Mouse (Mus musculus): ENCODE measurements around the gene Cry2.
"Not testable (repeated sequence)": the region's sequence is repeated elsewhere in the genome, so short reads cannot be mapped to it uniquely, and the experiment has no call there.

Cry2 gene

DNA sequence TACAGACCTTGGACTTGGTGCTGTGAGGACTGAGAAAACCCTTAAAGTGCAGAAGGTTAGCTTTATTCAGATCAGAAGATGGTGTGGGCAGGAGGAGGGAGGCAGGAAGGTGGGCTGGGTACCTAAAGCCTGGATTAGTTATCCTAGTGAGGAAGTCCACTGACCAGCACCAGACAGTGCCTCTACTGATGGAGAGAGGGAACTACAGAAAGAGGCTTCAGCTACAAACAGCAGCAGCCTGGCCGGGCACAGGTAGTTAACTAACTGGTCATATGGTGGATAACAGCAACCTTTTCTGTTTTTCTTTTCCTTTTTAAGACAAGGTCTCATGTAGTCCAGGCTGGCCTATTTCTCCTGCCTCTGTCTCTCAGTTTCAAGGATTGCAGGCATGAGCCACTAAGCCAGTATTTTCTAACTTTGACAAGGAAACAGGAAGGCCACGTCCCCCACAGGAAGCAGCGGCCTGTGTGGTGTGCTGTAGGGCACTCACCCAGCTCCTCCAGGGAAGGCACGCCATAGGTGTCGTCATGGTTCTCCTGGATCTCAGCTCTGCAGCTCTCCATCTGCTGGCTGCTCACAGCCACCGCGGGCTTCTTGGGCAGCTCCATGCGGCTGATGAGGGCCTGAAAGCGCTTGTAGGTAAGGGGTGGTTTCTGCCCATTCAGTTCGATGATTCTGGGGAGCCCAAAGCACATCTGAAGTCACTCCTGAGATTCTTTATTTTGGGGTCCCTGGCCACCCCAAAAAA, 11.3 kb downstream of the Cry2 start:
- DNase-seq (ENCODE audit: low read depth, low spot score): peak; percentile 24

DNA sequence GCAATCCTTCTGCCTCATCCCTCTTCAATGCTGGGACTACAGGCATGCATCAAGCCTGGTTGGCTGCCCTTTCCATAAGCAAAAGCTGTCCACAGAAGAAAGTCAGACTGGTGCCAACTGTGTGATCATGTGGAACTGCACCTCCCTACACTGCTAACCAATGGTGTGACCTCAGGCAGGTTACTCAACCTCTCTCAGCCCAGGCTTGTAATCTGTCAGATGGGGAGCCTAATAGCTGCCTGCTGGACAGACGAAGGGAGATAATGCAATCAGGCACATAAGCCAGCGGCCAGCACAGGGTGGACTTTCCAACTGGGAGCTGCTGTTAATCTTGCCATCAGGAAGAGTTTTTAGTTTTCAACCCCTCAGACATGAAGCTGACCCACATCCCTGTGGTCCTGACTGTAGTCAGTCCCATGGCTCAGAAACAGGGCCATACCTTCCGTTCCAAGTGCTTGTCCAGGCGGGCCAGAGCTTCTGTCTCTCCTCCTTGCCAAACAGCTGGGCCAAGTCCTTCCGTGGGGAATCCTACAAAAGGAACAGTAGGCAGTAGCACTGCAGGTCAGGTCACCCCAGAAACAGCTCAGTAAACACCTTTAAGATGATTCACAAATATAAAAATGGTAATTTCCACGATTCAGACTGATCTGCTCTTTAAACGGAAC, 12.0 kb downstream of the Cry2 start:
- no peak for DNase-seq (ENCODE audit: low read depth, low spot score)

DNA sequence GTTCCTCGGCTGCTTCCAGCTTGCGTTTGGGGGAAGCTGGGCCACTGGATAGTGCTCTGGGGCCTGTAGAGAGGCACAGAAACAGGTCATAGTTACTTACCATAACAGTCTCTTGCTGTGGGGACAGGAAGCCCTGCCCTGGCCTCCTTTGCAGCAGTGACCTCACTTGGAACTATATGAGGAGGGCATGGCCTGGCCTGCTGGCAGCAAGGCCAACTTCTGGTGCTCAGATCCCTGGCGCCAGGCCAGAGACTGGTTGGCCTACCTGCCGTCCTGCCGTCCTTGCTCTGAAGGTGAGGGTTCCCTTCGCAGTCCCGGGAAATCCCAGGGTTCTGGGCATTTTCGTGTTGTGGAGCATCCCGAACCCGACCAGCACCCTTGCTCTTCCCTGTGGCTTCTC, 22.1 kb downstream of the Cry2 start:
- DNase-seq (ENCODE audit: low read depth, low spot score): no peak

DNA sequence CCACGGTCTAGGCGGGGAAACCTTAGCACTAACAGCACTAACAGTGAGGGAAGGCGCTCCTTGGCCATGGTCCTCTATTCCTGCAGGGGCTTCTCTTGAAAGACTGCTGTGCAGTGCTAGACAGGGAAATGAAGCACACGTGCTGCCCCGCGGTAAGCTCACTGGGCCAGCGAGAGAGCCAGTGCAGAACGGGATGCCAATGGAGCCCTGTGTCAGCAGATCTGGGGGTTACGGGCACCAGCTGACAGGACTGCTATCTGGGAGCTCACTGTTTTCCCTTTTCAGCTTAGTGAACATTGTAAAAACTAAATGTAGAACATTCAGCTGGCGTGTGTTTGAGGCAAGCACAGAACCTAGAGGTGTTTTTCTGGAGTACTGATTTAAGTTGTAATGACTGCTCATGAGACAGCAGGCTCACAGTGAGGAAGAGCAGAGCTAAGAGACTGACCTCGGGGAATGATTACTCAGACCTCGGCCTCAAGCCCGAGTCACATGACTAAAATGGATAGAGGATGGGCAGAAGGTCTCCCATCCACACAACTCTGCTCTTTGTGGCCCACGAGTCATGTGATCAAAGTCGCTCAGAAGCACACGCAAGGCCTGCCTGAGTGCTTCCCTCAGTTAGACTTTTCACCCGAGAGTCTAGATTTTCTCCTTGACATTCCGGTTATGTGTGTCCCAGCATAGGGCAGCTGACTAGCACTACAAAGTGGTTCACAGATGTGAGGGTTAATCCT, 25.4 kb downstream of the Cry2 start:
- no peak for DNase-seq (ENCODE audit: low read depth, low spot score)

DNA sequence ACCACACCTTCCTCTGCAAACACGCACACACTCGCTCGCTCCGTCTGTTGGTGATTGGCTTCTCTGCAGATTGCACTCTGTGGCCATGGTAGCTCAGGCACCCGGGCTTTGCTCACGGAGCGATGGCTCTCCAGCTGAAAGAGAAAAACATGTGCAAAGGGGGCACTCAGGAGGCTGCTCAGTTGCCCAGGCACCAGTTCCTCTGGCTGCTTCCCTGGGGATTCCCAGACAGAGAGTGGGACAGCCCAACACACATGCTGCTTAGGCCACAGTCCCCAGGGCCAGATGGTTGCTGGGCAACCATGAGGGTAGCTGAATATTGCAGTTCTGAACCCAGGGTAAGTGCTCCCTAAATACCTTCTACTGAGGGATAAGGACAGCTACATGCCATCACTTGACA, 28.2 kb downstream of the Cry2 start:
- DNase-seq (ENCODE audit: low read depth, low spot score): no peak

DNA sequence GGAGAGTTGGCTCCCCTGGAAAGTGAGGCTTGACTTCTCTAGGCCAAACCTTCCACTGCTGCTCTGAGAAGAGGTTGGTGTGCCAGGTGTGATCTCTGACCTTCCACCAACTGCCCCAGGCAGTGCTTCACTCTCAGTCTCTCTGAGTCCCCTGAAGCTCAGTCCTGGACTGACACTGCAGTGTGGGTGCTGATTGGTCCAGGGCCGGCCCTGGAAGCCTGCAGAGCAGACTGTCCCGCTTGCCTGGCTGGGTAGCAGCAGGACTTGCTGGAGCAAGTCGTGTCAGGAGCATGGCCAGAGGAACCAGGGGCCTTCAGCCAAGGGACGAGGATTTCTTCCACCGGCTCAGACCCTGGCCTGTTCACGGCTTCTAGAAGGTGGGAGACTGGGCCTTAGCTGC, 29.1 kb downstream of the Cry2 start:
- no peak for DNase-seq (ENCODE audit: low read depth, low spot score)

DNA sequence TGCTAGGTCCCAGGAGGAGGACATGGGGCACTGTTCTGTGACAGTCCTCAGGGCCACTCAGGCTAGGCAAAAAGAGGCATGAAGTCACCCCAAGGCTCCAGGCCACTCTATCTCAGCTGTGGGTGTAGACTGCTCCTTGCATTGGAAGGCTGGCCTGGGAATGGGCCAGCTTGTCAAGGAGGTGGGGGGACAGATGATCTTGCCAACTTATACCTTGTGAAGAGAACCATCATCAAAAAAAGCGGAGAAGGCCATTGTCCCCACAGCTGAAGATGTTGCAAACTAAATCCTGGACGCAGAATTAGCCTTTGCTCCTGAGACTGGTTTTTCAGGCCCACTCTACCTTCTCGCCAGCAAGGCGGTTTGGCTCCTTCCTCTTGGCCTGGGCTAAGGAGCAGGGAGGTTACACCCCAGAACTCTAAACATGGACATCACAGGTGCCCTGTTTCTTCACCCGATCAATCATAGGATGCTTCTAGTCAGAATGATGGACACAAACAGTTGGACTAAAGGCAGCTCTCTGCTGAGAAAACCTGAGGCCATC, 30.0 kb downstream of the Cry2 start:
- no peak for DNase-seq (ENCODE audit: low read depth, low spot score)

DNA sequence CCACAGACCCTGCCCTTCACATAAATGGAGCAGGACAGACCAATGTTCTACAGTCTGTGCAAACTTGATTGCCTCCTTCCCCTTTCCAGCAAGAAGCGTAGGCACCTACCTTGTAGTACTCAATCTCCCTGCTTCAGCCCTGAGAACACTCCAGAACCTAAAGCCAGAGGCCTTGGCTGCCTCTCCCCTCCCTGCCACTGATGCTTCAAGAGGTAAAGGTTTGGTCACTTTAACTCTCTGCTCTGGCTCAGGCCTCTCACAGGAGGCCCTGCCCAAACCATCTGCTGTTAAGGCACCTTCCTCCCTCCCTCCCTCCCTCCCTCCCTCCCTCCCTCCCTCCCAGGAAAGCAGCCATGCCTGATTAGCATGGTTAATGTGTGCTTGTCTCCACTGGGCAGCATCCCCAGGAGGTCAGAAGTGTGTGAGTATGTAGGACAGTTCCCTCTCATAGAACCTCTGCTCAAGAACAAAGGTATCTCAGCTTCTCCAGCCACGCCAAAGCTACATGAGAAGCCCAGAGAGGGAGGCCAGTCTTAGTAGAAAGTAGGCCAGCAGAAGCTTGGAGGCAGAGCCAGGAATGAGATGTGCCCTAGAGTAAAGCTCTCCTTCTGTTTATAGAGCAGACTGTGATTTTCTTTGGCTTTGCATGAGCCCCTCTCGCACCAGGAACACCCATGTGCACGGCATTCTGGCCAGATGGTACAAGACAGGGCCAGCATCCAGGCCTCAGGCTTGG, 31.1 kb downstream of the Cry2 start:
- no peak for DNase-seq (ENCODE audit: low read depth, low spot score)

DNA sequence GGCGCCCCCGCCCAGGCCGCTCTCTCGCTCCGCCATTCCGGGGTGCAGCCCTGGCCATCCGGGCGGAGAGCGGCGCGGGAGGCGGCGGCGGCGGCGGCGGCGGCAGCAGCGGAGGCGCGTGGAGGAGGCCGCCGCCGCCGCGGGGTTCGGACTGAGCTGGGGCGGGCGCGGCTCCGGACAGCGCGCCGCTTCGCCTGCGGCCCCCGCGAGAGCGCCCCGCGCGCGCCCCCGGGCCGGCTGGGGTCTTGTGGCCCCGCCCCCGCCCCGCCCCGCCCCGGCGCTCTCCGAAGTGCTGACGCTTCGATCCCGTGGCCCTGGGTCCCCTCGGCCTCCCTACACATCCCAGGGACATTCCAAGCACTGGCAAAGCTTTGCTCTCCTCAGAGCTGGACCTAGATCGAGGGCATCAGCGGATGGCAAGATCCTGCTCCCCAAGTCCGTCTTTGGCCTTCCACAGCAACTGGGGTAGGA, 32.7 kb downstream of the Cry2 start, which contains the start of gene Mapk8ip1:
Mapk8ip1 (minus strand) TSS at position 173 of the 471 bp plus-strand sequence.
- no peak for DNase-seq (ENCODE audit: low read depth, low spot score)

DNA sequence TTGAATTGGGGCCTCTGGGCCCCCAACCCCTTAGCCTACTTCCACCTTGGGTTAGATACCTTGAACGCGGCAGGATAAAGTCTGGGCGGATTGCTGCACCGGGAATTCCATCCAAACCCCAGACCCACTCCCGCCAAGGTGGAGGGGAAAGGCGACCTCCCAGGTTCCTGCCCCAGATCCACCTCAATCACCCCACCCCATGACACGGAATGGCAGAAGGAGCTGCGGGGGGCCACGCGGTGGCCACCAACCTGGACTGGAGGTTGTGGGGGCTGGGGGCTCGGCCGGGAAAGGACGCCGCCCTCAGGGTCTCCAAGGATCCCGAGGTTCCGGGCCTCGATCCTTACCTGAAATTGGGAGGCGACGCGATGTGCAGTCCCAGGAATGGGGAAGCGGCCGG, 33.2 kb downstream of the Cry2 start:
- no peak for DNase-seq (ENCODE audit: low read depth, low spot score)

DNA sequence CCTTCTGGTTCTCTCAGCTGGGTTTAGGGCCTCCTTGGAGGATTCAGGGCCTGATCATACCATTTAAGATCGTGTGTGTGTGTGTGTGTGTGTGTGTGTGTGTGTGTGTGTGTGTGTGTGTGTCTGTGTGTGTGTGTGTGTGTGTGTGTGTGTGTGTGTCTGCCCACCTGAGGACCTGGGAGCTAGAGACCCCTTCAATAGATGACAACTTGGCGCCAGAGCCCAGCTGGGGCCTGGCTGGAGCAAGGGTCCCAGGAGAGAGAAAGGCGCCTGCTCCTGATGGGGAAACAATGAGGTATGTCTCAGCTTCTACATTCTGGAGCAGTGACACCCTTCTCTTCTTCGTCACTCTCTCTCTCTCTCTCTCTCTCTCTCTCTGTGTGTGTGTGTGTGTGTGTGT, 34.0 kb downstream of the Cry2 start:
- not testable (repeated sequence) for DNase-seq (ENCODE audit: low read depth, low spot score)

DNA sequence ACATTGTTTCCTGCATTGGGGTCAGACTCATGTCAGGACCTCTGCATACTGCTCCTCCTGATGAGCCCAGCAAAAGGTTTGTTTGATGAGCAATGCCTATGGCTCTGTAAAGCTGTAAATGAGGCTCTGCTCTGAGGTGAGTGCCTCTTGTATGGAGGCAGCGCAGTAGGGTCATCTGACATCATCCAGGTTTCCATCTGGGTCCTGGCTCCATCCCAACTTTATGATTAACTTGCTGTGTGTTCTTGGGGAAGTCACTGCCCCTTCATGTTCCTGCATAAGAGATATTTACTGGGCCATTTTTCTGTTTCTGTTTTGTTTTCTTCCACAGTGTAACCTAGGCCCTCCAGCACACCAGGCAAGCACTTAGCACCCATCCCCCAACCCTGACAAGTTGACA, 36.4 kb downstream of the Cry2 start:
- no peak for DNase-seq (ENCODE audit: low read depth, low spot score)

DNA sequence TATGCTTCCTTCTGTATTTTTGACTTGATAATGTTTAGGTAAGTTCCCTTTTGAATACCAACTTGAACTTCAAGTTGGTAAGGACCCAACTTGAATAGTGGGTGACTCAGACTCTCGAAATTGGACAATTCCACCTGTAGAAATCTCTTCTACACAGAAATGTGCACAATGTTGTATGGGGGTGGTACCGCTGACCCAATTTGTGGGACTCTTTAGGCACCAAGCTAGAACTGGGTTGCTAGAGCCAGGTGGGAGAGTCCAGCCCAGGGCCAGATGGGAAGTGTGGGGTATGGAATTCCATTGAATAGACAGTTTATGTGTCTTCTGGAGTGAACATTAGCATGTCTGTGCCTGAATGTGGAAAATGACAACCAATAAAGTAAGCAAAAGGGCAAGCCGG, 38.3 kb downstream of the Cry2 start:
- DNase-seq (ENCODE audit: low read depth, low spot score): no peak

DNA sequence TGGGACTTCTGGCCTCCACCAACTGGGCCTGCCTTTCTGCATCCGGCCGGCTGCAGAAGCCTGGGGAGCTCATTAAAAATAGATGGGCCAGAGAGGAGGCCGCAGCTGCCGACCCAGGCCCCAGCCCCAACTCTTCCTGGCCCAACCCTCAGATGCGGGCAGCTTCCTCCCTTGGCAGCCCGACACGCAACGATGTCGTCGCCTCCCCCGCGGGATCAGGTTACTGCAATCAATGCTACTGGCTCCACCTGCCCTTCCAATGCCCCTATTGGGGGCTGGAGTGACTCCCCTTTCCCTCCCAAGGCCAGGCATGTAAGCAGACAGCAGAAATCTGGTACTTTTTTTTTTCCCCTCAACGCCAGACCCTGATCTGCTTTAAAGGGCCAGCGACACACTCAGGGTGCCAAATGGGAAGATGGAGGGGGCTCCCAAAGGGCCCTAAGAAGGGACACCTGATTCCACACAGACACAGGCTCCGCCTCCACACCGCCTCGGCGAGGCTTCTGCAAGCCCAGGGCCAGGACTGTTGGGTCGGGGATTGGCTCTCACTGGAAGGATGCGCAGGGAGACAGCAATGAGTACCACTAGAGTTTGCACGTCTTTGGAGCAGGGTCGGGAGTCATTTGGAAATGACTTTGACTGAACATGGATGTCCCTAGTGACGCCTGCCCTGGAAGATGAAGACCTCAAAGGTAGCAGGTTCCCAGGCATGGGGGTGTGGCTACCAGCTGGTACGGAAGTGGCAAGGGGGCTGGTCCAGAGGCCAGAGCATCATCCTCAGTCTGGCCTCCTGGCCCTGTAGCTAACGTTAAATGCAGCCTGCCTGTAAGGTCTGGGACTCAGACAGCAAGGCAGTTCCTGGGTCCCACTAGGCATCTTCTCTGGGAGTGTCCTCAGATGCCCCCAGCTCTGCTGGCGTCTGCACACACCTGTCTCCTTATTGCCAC, 41.3 kb downstream of the Cry2 start:
- DNase-seq (ENCODE audit: low read depth, low spot score): no peak

DNA sequence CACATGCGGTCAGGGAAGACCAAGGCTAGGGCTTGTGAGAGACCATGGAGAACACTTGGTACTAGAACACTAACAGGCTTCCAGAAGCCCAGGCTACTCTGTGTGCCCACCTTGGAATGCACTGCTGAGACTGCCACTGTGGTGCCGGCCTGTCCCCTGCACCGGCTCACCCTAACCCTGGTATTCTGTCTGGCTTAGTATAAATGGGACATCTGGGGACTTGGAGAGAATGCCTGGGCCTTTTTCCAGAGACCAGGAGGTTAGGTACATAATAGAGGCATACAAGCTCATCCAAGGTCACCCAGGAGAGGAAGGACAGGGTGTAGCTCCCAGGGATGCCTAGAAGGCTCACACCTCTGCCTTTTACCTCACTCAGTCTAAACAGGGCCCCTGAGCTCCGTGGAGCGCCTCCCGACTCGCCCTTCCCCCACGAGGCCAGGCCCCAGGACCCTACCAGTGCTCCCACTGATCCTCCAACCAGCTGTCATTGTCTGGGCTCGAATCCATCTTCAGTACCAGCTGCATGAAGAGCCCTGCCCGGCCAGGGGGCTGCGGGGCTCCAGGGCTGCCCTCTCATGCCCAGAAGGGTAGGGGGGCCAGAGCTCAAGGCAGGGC, 42.0 kb downstream of the Cry2 start:
- no peak for DNase-seq (ENCODE audit: low read depth, low spot score)

DNA sequence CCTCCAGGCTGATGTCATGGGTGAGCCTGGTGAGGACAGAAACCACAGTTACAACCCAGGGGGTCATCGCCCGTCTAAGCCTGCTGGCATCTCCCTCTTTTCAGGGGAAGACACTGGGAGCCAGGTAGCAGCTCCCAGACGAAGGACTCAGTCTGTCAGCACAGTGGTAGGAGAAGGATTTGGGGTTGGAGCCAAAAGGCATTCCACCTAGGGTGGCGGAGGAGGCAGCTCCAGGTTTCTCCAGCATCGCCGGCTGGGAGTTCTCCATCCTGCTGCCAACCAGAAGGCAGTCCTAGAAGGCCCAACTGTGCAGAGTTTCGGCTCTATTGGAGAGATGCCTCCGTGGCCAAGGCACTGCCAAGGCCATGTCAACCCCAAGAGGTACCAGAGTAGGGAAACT, 42.7 kb downstream of the Cry2 start:
- no peak for DNase-seq (ENCODE audit: low read depth, low spot score)

DNA sequence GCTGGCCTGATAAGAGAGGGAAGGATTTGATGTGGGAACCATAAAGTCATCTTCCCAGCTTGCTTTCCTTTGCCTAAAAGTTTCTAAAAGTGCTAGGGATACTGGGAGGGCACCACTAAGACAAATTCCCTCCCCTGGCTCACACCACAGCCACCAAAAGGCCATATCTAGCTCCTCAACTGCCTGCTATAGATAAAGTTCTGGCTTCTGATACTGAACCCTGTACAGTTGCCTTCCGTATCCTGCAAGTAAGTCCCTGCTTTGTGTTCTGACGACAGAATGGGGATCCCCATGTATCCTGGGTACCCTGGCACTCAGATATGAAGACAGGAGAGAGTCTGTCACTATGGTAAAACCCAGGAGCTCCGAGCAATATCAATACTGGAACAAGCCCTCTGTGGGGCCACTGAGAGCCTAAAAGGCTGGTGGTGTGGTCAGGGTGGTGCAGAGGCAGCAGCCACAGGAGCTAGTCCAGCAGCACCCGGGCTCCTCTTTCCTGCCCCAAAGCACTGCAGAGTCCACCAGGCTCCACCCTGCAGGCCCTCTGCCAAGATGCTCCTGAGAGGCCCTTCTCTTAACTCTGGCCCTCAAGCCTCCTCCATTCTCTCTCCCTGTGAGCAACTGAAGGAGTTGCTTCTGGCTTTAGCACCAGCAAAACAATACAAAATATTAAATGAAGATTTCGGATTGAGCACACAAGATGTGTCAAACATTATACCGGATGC, 43.5 kb downstream of the Cry2 start:
- DNase-seq (ENCODE audit: low read depth, low spot score): no peak

DNA sequence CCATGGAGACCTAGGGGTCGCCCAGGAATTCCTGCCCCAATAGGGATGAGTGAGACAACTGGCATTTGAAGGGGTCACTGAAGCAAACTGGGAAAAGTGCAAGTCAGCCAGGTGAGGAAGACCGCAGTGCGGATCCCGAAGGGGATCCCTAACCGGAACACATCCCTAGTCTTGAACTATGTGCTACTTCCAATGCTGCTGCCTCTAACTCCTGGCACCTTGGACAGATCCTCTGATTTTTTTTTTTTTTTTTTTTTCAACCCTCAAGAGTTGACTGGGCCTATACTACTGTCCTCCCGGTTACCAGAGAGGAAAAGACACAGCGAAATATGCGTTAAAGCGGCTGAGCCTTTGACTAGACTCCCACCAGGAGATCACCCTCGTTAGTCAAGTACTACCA, 44.2 kb downstream of the Cry2 start:
- no peak for DNase-seq (ENCODE audit: low read depth, low spot score)

DNA sequence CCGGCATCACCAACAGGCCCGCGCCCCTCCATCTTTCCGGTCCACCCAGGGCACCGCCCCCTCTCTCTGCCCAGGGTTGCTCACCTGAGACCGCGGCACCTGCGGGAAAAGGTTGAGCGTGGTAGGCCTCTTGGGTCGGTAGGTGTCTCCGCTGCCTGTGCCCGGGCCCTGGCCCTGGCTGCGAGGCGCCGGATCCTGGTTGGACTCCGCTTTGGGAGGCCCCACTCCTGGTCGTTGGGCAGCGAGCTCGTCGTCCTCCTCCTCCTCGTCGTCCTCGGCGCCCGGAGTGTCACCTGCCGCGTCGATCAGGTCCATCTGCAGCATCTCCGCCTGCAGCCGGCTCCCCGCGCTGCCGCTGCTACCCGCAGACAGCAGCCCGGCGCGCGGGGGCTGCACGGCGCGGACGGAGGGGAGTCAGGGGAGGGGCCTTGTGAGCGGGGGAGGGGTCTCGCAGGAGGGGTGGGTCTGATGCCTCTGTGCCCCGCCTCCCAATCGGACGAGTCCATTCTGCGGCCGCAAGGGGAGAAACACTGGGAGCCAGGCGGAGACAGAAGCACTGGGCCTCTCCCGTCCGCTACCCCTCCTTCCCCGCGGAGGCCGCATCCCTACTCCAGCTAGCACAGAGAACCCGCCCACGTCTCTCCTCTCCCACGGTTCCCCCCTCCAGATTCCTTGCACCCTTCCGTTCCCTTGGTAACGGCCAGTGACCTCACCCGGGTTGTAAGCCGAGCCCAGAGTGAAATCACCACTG, 44.8 kb downstream of the Cry2 start:
- peak; percentile 68 for DNase-seq (ENCODE audit: low read depth, low spot score)

Data from CD4-positive helper T cell, adult 2 months (primary cell).